Mouse (Mus musculus) left cerebral cortex, postnatal 10 days (tissue): ENCODE results near the gene Rnf148. TPM values are rescaled to one million over a fixed set of nuclear protein-coding genes. Genes with fewer than 3 reads are reported as not detected.

ENCODE experiments used
- DNase-seq, 2 experiments: peaks; one replicate each; pipeline ENCODE4 v3.0.0; 2021 to 2022; ENCODE audit warnings: low spot score in 2 of 2, mixed read lengths in 1 of 2; ENCODE audit errors: extremely low spot score in 1 of 2
- intact Hi-C: fragments of 180-260 bp; cut with DNase I; formaldehyde crosslinking; loops from one replicate; pipeline ENCODE4 v1.15.1; 2025
- total RNA-seq, 2 experiments: library from RNA; stranded (reverse); gene quantifications; 2 replicates each; pipeline ENCODE4 v1.2.3; 2021

Rnf148 gene
- under 1 TPM in 1 of 2 experiments, not detected in 1; 0.56 TPM for total RNA-seq

GRCm38 (mm10) chr6:23655036-23655435 lies at the start of gene Rnf148:
Gene Rnf148, minus strand, starts transcription at chr6:23655136.
- no peak for DNase-seq
- intact Hi-C loops, result no loop called here

GRCm38 (mm10) chr6:23700879-23701278 lies 45.9 kb upstream of the Rnf148 start:
- intact Hi-C loops, result no loop called here

GRCm38 (mm10) chr6:23678172-23678571 lies 23.2 kb upstream of the Rnf148 start:
- DNase-seq, result no peak
- intact Hi-C loops, result no loop called here

More at GRCm38 (mm10) chr6:23700879-23701278, 45.9 kb upstream of the Rnf148 start:
- no peak for DNase-seq

- no peak for DNase-seq
- intact Hi-C loops, result no loop called here
These were observed 4.7 kb downstream of the Rnf148 start, which contains the start of gene Rnf133 for GRCm38 (mm10) chr6:23650205-23650604. Gene Rnf133, minus strand, starts transcription at chr6:23650305.

- no peak for DNase-seq
- intact Hi-C loops, result no loop called here
These were observed 6.2 kb downstream of the Rnf148 start for GRCm38 (mm10) chr6:23648732-23649131.

GRCm38 (mm10) chr6:23647627-23648247 lies 7.2 kb downstream of the Rnf148 start:
- peak in 1 of 2 experiments; percentile 44 for DNase-seq
- intact Hi-C loops, result no loop called here

- no peak for DNase-seq
- intact Hi-C loops, result no loop called here
These were observed 17.9 kb downstream of the Rnf148 start for GRCm38 (mm10) chr6:23637081-23637480.

- no peak for DNase-seq
- intact Hi-C loops, result no loop called here
These were observed 19.7 kb downstream of the Rnf148 start for GRCm38 (mm10) chr6:23635208-23635607.

- intact Hi-C loops, result no loop called here
- no peak for DNase-seq
These were observed 20.9 kb downstream of the Rnf148 start for GRCm38 (mm10) chr6:23634016-23634415.

GRCm38 (mm10) chr6:23630465-23630864 lies 24.5 kb downstream of the Rnf148 start:
- intact Hi-C loops, result no loop called here

More at GRCm38 (mm10) chr6:23630465-23630864, 24.5 kb downstream of the Rnf148 start:
- DNase-seq, result no peak

Other genes starting within 250 kb of the Rnf148 start
- gene Rnf133, start 4.8 kb downstream of the Rnf148 start, total RNA-seq, result under 1 TPM; 0.79 to 0.86 TPM
- 10 to 100 TPM; 67.4 to 75.5 TPM for gene Cadps2, start 184.3 kb upstream of the Rnf148 start, total RNA-seq